Mouse (Mus musculus) Muller cell, postnatal 12 days (primary cell): ENCODE data around the gene Zfp654.
"Not testable (repeated sequence)": the region's sequence is repeated elsewhere in the genome, so short reads cannot be mapped to it uniquely, and the experiment has no call there.

ENCODE experiments used
- DNase-seq: peaks from one replicate; pipeline ENCODE4 v3.0.0-alpha.2; 2015; ENCODE audit errors: inconsistent ontology term

The Zfp654 gene

DNA sequence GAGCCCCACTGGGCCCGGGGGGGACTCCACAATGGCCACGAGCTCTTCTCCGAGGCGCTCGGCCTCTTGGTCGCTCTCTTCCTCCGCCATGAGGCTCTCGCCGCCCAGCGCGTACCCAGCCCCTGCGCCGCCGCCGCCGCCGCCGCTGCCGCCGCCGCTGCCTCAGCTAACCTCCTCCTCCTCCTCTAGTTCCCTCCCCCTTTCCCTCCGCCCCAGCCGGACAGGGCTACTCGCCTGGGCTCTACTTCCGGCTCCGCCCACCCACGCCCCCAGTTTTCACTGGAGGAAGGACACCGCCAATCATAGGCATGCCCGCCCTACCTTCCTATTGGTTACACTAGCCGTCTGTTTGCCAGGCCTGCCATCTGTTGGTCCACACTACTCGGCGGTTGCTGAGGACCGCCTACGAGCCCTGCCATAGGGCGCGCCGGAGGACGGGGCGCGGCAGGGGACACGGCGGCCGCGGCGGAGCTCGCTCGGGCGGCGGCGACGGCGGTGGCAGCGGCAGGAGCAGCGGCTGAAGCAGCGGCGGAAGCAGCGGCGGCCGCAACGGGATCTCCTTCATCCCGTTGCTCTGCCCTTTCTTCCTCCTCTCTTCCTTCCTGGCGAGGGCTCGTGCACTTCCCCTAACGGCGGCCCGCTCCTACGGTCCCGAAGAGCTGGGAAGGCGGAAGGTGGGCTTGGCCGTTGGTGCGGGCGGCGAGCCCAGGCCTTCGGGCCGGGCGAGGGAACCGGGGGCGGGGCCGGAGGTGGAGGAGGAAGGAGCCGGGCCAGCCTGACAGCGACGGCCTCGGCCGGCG is at the start of gene Zfp654, which contains the start of gene Cggbp1:
TSS of gene Zfp654 (minus strand) at position 90 of the 800 bp plus-strand sequence.
TSS of gene Cggbp1 (plus strand) at position 434 of the 800 bp plus-strand sequence.
- peak; percentile 100 for DNase-seq

DNA sequence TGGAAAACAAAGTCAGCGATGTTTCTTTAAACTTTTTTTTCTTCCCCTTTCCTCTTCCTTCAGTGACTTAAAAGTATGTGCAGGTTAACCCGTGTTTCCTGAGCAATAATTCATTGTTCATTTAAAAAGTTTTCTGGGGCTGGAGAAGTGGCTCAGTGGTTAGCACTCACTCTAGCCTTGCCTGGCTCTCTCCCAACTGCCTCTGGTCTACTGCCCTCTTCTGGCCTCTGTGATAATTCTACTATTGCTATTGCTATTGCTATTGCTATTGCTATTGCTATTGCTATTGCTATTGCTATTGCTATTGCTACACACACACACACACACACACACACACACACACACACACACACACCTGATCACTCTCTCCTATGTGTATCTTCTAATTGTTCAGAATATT is 47.6 kb upstream of the Zfp654 start:
- DNase-seq, result no peak

DNA sequence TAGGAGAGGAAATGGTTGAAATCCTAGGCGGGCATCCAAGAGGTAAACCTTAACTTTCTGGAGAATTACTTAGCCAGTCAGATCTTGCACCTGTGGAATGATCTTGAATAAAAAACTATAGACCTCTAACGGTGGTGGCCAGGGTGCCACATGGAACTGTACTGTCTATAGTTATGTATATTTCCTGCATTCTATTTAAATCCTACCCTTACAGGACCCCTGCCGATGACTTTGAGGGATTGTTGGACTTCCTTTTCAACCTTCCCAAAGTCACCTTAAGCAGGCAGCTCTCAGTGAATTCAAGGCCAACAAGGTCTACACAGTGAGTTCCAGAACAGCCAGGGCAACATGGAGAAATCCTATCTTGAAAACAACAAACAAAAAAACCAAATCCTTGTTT is 38.0 kb upstream of the Zfp654 start:
- no peak for DNase-seq

DNA sequence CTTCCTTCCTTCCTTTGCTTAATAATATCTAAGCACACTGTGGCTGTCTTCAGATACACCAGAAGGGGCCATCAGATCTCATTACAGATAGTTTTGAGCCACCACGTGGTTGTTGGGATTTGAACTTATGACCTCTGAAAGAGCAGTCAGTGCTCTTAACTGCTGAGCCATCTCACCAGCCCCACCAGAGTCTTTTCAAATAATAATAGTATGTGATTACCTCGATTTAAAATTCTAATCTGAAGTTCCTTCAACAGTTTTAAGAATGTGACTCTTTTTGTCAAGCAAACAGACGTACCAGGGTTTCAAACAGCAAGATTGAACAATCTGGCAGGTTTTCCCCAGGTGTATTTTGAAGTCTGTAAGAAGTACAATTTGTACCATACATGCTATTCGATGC is 34.1 kb upstream of the Zfp654 start:
- DNase-seq, result no peak

DNA sequence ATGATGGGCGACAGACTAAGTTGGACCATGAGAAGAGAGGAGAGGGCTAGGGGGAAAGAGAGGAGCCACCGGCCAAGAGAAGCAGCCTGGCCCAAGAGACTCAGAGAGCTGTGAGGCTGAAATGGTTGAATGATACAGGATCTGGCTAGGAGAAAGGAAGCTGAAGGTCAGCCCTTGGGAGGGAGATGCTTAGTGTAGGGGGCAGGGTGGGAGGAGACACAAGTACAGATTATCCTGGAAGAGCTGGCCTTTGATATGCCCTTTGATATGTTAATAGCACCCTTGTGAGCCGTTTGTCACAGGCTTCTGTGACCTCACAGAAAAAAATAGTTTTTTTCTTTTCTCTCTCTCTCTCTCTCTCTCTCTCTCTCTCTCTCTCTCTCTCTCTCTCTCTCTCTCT is 33.7 kb upstream of the Zfp654 start:
- DNase-seq, result no peak

DNA sequence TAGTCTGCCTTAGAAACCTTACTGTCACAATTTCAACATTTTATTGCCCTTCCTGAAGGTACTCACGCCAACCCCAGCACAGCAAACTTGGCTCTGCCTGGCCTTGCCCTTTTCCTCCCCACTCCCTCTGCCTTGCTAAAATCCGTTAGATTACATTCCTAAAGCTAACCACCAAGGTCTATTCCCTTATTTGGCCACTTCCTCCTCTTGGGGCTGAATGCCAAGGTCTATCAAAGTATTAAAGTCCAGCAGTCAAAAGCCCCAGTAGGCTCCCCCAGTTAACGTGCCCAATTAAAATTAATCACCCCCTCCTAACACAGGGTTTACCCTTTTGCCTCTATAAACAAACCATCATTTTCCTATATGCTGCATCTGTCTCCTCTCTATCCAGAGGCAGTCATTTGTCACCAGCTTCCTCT is 33.0 kb upstream of the Zfp654 start:
- peak; percentile 45 for DNase-seq

DNA sequence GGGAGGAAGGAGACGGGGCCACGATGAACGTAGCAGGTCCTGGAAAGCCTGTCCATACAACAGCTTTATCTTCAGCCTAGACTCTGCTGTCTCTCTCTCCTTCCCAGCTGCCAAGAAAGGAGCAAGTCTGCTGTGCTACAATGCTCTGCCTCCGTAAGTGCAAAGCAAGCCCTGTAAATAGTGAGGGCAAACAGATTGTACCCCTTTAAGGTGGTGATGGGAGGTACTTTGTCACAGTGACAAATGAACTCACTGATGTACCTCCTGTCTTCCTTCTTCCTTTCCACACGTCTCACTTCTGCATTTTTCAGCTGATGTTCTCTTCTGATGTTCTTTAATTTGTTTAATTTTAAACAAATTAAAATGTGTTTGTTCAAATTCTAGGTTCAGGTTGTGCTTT is 32.4 kb upstream of the Zfp654 start:
- no peak for DNase-seq

DNA sequence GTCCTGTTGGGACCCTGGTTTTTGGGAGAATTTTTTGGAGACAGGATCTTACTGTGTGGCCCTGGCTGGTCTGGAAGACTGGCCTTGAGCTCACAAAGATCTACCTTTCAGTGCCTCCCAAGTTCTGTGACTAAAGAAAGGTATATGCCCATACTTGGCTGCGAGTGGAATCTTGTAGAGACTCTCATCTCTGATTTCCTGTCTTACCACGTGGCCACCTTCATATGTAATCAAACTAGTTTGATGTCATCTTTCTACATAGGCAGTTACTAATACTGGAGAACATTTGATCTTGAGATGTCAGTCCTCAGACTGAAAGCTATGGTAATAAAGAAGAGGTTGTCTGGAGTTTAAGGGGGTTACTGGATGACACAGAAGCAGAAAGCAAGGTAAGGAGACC is 30.0 kb upstream of the Zfp654 start:
- no peak for DNase-seq

DNA sequence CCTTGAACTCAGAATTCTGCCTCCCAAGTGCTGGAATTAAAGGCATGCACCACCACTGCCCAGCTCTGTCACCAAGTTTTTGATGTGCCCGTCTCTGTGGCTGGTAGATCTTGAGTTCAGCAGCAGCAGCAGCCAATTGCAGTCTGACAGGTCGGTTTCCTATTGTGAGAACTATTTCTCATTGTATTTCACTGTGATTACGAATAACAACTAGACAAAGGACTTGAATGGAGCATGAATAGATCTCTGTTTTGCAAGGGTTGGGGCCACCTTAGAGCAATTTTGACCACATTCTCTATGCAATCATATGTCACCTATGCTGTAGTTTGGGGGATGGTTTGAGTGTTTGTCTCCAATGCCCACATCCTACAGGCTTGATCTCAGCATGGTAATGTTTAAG is 29.5 kb upstream of the Zfp654 start:
- no peak for DNase-seq

DNA sequence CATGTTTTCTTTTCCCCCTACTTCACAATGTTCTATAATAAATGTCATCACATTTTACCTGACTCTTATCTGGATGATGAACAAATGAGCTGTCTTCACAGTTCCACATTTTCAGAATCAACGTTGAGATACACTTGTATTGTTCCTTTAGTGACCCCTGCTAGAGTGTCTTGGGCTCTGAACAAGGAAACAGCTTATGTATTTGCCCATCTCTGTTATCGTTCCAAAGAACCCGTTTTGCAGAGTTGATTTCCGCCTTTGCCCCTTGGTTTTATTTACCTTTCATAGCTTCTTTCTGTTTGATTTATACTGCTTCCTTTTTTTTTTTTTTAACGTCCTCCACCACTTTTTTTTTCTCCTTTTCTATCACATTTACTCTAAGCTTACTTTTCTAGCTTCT is 28.3 kb upstream of the Zfp654 start:
- no peak for DNase-seq

DNA sequence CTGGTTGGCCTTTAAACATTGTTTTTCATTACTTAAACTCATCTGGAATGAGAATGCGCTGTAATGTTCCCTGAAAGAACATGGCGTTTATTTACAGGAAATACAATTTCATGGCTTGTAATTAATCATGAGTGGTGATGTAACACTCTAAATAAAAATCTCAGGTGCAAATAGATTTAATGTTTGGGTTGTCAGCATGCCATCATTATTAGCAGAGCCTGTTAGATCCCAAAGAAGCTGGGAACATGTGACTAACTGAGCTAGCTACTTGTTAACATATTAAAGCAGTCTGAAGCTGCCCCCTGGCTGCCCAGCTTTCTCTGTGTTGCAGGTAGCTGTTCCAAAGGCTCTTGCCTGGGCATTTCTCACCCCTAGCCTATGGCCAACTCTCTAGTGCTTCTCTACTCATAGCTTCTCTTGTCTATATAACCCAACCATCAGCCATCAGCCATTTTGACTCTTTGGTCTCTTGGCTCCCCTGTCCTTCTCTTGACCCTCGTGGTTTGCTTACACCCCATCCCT is 27.2 kb upstream of the Zfp654 start:
- no peak for DNase-seq

DNA sequence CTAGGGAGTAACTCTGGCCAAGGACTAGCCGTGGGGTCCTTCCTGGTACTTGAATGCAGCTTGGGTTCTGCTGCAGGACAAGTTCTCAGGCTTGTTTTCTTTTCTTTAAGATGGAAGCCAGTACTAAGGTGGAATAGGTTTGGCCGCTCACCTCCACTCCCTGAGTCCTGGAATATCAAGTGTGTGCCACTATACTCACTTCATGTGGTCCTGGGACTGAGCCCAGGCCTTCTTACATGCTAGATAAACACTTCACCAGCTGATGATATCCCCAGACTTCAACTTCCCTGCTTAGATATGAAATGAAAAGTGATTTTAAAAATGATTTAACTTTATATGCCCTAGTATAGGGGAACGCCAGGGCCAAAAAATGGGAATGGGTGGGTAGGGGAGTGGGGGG is 25.9 kb upstream of the Zfp654 start:
- no peak for DNase-seq

DNA sequence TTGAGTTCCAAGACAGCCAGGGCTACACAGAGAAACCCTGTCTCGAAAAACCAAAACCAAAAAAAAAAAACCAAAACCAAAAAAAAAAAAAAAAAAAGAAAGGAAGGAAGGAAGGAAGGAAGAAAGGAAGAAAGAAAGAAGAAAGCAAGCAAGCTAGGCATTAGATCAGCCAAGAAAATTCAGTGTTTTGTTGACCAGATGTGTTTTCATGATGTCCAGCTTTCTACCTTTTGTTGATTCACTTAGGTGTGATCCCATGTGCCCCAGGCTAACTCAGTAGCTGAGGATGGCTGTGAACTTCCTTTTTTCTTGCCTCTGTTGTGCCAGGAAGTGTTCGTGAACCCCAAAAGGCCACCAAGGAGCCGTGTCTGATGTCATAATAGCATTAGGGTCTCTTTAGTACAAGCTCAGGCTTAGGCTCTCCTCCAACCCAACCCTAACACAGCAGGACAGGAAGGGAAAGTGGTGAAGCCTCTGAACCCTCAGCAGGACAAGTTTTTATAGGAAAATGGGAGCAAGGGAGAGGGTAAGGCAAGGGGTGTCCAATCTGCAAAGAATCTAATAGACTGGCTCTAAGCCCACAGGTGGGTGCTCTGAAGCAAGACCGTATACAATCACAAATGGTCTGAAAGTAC is 25.3 kb upstream of the Zfp654 start:
- no peak for DNase-seq

DNA sequence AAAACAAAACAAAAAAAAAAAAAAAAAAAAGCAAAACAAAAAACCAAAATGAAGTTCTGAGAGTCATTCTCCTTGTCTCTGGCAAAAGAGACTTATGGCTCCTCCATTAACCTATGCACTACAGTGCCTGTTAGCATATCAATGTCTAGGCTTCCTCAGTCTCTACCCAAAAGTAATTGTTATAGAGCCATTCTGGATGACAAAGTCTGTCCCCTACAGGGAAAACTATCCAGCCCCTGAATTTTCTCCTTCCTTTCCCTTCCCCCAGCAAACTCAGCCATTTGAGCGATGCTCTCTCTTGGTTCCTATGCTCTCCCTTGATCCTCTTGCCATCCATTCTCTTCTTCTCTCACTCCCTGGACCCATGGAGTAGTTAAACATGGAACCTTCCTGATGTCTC is 24.4 kb upstream of the Zfp654 start:
- no peak for DNase-seq

DNA sequence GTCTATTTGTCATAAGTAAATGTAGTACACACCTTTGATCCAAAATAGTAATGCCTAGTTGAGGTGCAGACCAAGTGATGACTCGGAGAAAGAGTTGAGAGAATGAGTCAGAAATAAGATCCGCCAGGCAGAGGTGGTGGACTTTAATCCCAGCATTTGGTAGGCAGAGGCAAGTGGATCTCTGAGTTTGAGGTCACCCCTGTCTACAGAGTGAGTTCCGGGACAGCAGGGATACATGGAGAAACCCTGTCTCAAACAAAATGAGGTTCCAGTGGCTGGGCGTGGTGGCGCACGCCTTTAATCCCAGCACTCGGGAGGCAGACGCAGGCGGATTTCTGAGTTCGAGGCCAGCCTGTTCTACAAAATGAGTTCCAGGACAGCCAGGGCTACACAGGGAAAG is 23.9 kb upstream of the Zfp654 start:
- no peak for DNase-seq

DNA sequence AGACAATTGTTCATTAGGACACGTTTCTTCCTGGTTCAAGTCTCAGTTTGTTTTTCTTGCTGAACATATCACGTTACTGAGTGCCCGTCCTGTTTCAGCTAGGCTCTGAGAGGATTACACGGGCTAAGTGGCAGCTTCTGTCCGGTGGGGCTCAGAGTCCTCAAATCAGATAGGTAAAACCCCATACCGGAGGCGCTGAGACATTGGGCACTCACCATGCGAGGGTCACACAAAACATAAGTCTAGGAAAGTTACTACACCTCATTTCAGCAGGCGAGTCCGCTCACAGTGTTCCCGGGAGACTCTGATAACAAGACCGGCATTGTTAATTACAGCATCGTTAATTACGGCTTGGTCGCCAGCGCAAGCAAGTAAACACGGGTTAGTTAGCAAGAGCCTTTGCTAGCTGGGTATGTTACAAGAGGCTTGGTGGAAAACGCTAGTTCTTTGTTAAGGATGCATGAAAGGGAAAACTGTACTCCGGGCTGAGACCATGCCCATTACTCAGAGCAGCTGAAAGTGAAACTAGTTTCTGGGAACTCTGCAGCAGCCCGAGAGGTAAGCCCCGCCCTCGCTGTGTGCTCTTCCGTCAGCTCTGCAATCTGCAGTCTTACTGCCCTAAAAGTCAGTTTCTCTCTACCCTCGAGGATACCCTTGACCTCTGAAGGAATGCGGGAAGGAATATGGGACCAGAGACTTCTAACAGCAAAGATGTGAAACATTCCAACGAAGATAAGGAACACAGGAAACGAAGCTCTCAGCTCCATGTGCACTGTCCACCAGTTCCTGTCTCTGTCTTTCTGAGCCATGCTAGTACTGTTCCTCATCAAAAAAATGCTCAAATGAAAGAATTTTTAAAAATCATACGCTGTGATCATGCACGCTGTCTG is 22.2 kb upstream of the Zfp654 start:
- DNase-seq, result peak; percentile 88

DNA sequence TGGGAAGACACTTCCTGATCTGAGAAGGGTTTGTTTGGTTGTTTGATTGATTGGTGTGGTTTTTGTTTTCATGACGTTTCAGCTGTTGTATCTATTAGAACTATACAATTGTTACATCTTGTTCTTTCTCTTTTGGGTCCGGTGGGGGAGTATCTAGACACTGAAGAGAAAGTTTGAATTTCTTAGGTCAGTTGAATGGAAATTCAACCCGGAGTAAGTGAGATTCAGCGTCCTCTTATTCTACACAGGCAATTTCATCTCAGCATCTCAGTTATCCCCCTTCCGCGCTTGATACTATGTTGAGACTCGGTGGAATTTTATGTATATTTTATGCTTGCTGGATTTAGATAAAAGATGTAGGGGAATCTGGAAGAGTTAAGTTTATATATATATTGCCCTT is 21.4 kb upstream of the Zfp654 start:
- peak; percentile 31 for DNase-seq

DNA sequence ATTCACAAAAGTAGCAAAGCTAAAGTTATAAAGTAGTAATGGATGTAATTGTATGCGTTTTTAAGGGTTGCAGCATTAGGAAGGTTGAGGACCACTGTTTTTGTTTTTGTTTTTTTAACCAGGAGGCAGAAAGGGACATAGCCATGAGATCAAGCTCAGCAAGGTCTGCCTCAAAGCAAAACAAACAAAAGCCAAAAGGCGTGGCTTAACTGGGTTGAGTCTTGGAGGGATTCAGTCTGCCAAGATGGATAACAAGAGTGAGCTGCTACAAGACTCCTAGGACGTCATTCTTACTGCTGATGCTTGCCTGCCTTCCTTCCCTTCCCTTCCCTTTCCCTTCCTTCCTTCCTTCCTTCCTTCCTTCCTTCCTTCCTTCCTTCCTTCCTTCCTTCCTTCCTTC is 20.8 kb upstream of the Zfp654 start:
- no peak for DNase-seq

DNA sequence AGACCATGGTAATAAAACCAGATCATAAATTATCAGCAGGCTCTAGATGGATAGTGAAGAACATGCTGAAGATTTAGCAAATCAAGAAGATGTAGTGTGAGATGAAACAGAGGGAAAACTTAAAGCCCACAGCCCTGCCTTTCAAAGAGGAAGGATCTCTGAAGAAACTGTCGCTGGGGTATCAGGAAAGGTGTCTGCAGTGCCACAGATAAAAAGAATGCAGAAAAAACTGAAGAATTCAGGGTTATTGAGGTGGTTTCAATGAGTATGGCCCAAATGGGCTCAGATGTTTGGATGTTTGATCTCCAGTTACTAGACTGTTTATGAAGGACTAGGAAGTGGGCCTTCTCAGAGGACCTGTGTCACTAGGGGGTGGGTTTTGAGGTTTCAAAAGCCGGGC is 18.2 kb upstream of the Zfp654 start:
- DNase-seq, result no peak

DNA sequence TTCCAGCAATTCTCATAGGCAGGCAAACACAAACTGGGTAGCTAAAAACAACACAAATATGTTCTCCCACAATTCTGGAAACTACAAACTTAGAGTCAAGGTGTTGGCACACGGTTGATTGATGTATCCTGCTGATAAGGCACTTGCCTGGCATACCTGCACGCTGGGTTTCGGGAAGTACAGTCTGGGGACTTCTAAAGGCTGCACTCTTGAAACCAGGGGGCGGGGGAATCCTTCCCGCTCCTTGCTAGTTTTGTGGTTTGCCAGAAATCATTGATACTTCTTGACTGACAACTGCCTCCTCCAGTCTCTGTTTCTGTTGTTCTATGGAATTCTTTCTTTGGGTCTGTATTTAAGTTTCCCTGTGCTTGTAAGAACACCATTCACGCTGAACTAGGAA is 17.2 kb upstream of the Zfp654 start:
- DNase-seq, result no peak

DNA sequence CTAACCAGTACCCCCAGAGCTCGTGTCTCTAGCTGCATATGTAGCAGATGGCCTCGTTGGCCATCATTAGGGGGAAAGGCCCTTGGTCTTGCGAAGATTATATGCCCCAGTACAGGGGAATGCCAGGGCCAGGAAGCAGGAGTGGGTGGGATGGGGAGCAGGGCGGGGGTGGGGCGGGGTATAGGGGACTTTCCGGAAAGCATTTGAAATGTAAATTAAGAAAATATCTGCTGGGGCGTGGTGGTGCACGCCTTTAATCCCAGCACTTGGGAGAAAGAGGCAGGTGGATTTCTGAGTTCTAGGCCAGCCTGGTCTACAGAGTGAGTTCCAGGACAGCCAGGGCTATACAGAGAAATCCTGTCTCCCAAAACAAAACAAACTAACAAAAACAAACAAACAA is 14.4 kb upstream of the Zfp654 start:
- DNase-seq, result not testable (repeated sequence)

DNA sequence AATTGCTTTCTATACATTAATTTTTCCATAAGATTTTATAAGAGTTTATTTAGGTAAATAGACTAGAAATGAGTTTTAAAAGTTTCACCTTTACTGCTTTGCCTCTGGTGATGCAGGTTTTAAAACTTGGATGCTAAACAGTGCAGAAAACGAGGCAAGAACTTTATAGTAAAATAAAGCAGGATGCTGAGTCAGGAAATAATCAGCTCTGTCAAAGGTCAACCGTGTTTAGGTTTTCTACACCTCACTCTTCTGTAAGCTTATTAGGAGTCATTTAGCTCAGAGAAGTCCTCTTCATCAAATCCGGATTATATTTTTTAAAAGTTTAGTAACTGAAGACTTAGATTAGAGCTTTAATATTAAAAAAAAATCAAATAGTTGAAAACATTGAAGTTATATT is 5.5 kb upstream of the Zfp654 start:
- DNase-seq, result no peak
